Mouse (Mus musculus) neutrophil, adult 5-6 weeks (primary cell): ENCODE results near the gene Abcd3. TPM values are rescaled to one million over a fixed set of nuclear protein-coding genes. Genes with fewer than 3 reads are reported as not detected.
"Not testable (repeated sequence)": the region's sequence is repeated elsewhere in the genome, so short reads cannot be mapped to it uniquely, and the experiment has no call there.

Source experiments
- ATAC-seq: fragments of 151-379, 151-347 bp; 2 replicates; pipeline ENCODE4 v1.8.0; 2017; ENCODE audit warnings: mild to moderate bottlenecking, moderate TSS enrichment; ENCODE audit not compliant: insufficient number of reproducible peaks, poor library complexity, low FRiP score, severe bottlenecking; ENCODE audit errors: extremely low read depth
- total RNA-seq: library from RNA; stranded (forward); fragments of 200-1000 nt; gene quantifications from 2 replicates; pipeline ENCODE4 v1.2.3, GENCODE M21; 2017

Gene Abcd3
- total RNA-seq, 1 experiment from 2014 or later = 11.2 TPM

- not testable (repeated sequence) for ATAC-seq
Observed at GRCm38 (mm10) chr3:121754319-121755090, 60.6 kb downstream of the Abcd3 start.

- ATAC-seq = not testable (repeated sequence)
Observed at GRCm38 (mm10) chr3:121741186-121741848, 73.8 kb downstream of the Abcd3 start.

- ATAC-seq = no peak
Observed at GRCm38 (mm10) chr3:121739489-121740213, 75.5 kb downstream of the Abcd3 start.

- no peak for ATAC-seq
Observed at GRCm38 (mm10) chr3:121738742-121739342, 76.3 kb downstream of the Abcd3 start.

GRCm38 (mm10) chr3:121737901-121738300 is 77.2 kb downstream of the Abcd3 start:
- no peak for ATAC-seq

GRCm38 (mm10) chr3:121737453-121737852 is 77.6 kb downstream of the Abcd3 start:
- peak; percentile 42; the same call in 1 of the 2 replicates for ATAC-seq

- peak; percentile 53; the same call in 1 of the 2 replicates for ATAC-seq
Observed at GRCm38 (mm10) chr3:121736025-121736744, 78.9 kb downstream of the Abcd3 start.

- ATAC-seq = no peak
Observed at GRCm38 (mm10) chr3:121735542-121735941, 79.6 kb downstream of the Abcd3 start.

GRCm38 (mm10) chr3:121729678-121730077 is 85.4 kb downstream of the Abcd3 start:
- no peak for ATAC-seq

GRCm38 (mm10) chr3:121725651-121726050 is 89.5 kb downstream of the Abcd3 start:
- ATAC-seq = no peak

GRCm38 (mm10) chr3:121724553-121724952 is 90.5 kb downstream of the Abcd3 start:
- no peak for ATAC-seq

GRCm38 (mm10) chr3:121723968-121724524 is 91.1 kb downstream of the Abcd3 start:
- no peak for ATAC-seq

GRCm38 (mm10) chr3:121722971-121723844 is 91.9 kb downstream of the Abcd3 start, which contains the start of gene F3:
F3 (plus strand) TSS chr3:121723537.
- ATAC-seq = peak; percentile 67

GRCm38 (mm10) chr3:121721691-121722070 is 93.4 kb downstream of the Abcd3 start:
- ATAC-seq = no peak

- ATAC-seq = no peak
Observed at GRCm38 (mm10) chr3:121720801-121721690, 94.1 kb downstream of the Abcd3 start.

GRCm38 (mm10) chr3:121719701-121720100 is 95.4 kb downstream of the Abcd3 start:
- no peak for ATAC-seq
